Mouse (Mus musculus) forelimb bud, embryonic 11.5 days (tissue): ENCODE results near the gene Prl5a1.

ENCODE experiments used
- DNase-seq: peaks from one replicate; pipeline ENCODE4 v3.0.0-alpha.2; 2012; ENCODE audit warnings: low read depth, low spot score

The Prl5a1 gene

GRCm38 (mm10) chr13:28142184-28142583, at the start of gene Prl5a1:
TSS of gene Prl5a1 (plus strand) at chr13:28142484.
- no peak for DNase-seq

GRCm38 (mm10) chr13:28096161-28096560, 46.1 kb upstream of the Prl5a1 start:
- no peak for DNase-seq

- no peak for DNase-seq
Measured at GRCm38 (mm10) chr13:28108536-28108935, 33.7 kb upstream of the Prl5a1 start.

GRCm38 (mm10) chr13:28132781-28133180, 9.5 kb upstream of the Prl5a1 start:
- no peak for DNase-seq

- no peak for DNase-seq
Measured at GRCm38 (mm10) chr13:28135790-28136189, 6.5 kb upstream of the Prl5a1 start.
